Mouse (Mus musculus) cerebellum, adult 2 months (tissue): ENCODE measurements around the gene Zfp524. TPM values are rescaled to one million over a fixed set of nuclear protein-coding genes. Genes with fewer than 3 reads are reported as not detected.
"Not testable (repeated sequence)": the region's sequence is repeated elsewhere in the genome, so short reads cannot be mapped to it uniquely, and the experiment has no call there.

Experiments
- DNase-seq, 2 experiments: peaks; one replicate each; pipeline ENCODE4 v3.0.0; 2021
- H3K27ac ChIP-seq: fragments of 200-500 bp; 2 replicates; pipeline ENCODE4 v1.5.1; 2012; ENCODE audit warnings: low read length, control low read depth, inconsistent platforms; ENCODE audit not compliant: insufficient read depth
- H3K27me3 ChIP-seq: fragments of 200-500 bp; 2 replicates; pipeline ENCODE4 v1.6.1; 2012; ENCODE audit warnings: inconsistent platforms, mild to moderate bottlenecking, low read length, moderate library complexity; ENCODE audit not compliant: control insufficient read depth, insufficient read depth
- H3K4me1 ChIP-seq: fragments of 200-500 bp; 2 replicates; pipeline ENCODE4 v1.6.1; 2011; ENCODE audit warnings: low read length; ENCODE audit not compliant: control insufficient read depth, insufficient read depth
- H3K4me3 ChIP-seq: fragments of 200-500 bp; replicated peaks from 2 replicates; pipeline ENCODE3; 2011; ENCODE audit warnings: mild to moderate bottlenecking, low read depth, low read length, control low read depth; ENCODE audit not compliant: insufficient read depth
- CTCF ChIP-seq: fragments of 200-500 bp; IDR thresholded peaks from 2 replicates; pipeline ENCODE4 v1.5.1; 2011; ENCODE audit warnings: low read depth, mild to moderate bottlenecking, control low read depth, low read length, moderate library complexity, borderline replicate concordance; ENCODE audit not compliant: insufficient read depth
- POLR2A ChIP-seq: fragments of 200-500 bp; IDR thresholded peaks from 2 replicates; pipeline ENCODE4 v1.6.1; 2011; ENCODE audit warnings: low read length, control low read depth, borderline replicate concordance; ENCODE audit not compliant: insufficient read depth
- WGBS: fragments of 180-500 bp; shearing (Covaris S2); methylation state at CpG from one replicate; pipeline ENCODE4 v1.1.7; 2018; 5-methylcytosine and 5-hydroxymethylcytosine counted together
- polyA plus RNA-seq: library from polyadenylated mRNA; depleted of rRNA; stranded (reverse); fragments of >200 nt; gene quantifications from 2 replicates; pipeline ENCODE4 v1.2.3, GENCODE M21; 2012

Gene Zfp524
- polyA plus RNA-seq, 1 experiment = 14.9 TPM

- no peak for DNase-seq
- Histone ChIP-seq H3K27ac (no peak overlapping the region), H3K27me3 (no peaks in the 10 kb centered on the region), H3K4me3 (no peak overlapping the region), H3K4me1 (no peaks in the 10 kb centered on the region)
- WGBS = 93% methylated on average over 26 of the region's 26 CpGs
- TF ChIP-seq CTCF = no peak
- no peak for TF ChIP-seq POLR2A
Observed at GRCm38 (mm10) chr7:5008229-5008628, 6.0 kb upstream of the Zfp524 start.

- 87% methylated on average over 27 of the region's 27 CpGs for WGBS
Observed at GRCm38 (mm10) chr7:5012681-5013513, 1.3 kb upstream of the Zfp524 start.

GRCm38 (mm10) chr7:5015118-5016001 lies 1.1 kb downstream of the Zfp524 start, which contains the start of gene Gm44973:
TSS of gene Gm44973 (plus strand) at chr7:5015496.
- no peaks in the 10 kb centered on the region for H3K4me1 ChIP-seq
- peak within 1 kb of the TSS; percentile 93 for H3K4me3 ChIP-seq
- TF ChIP-seq CTCF (no peak), POLR2A (peak; percentile 52; the same call in 1 of the 2 replicates)
- WGBS = under 1% methylated on average over 73 of the region's 76 CpGs
- peak within 1 kb of the TSS; percentile 95 for H3K27ac ChIP-seq
- peak; percentile 92 for DNase-seq
- H3K27me3 ChIP-seq = no peaks in the 10 kb centered on the region

More at GRCm38 (mm10) chr7:5012681-5013513, 1.3 kb upstream of the Zfp524 start:
- Histone ChIP-seq H3K4me1 (no peaks in the 10 kb centered on the region), H3K27me3 (no peaks in the 10 kb centered on the region), H3K4me3 (no peak overlapping the region), H3K27ac (no peak overlapping the region)
- no peak for TF ChIP-seq POLR2A
- TF ChIP-seq CTCF = no peak
- DNase-seq = no peak

GRCm38 (mm10) chr7:5016057-5016456 lies 1.8 kb downstream of the Zfp524 start:
- no peaks in the 10 kb centered on the region for H3K27me3 ChIP-seq
- WGBS = 61% methylated on average over 3 of the region's 3 CpGs
- H3K27ac ChIP-seq = peak overlapping the region; percentile 39; the same call in 1 of the 2 replicates
- H3K4me3 ChIP-seq = peak overlapping the region; percentile 84
- H3K4me1 ChIP-seq = no peaks in the 10 kb centered on the region
- TF ChIP-seq CTCF (no peak), POLR2A (no peak)
- DNase-seq = no peak

GRCm38 (mm10) chr7:5016920-5017319 lies 2.7 kb downstream of the Zfp524 start:
- Histone ChIP-seq H3K27ac (no peak overlapping the region), H3K4me3 (no peak overlapping the region), H3K27me3 (no peaks in the 10 kb centered on the region), H3K4me1 (no peaks in the 10 kb centered on the region)
- 96% methylated on average over 2 of the region's 2 CpGs for WGBS
- DNase-seq = no peak
- TF ChIP-seq CTCF (no peak), POLR2A (no peak)

- no peak for DNase-seq
- Histone ChIP-seq H3K27ac (no peak overlapping the region), H3K27me3 (no peaks in the 10 kb centered on the region), H3K4me1 (no peaks in the 10 kb centered on the region), H3K4me3 (no peak overlapping the region)
- no peak for TF ChIP-seq POLR2A
- TF ChIP-seq CTCF = peak; percentile 14; the same call in 1 of the 2 replicates
- WGBS = 87% methylated on average over 16 of the region's 16 CpGs
Observed at GRCm38 (mm10) chr7:5017352-5017751, 3.1 kb downstream of the Zfp524 start.

- no peak overlapping the region for H3K4me3 ChIP-seq
Observed at GRCm38 (mm10) chr7:5017931-5018330, 3.7 kb downstream of the Zfp524 start.

GRCm38 (mm10) chr7:5019576-5019975 lies 5.4 kb downstream of the Zfp524 start:
- DNase-seq, H3K27me3 ChIP-seq, H3K4me1 ChIP-seq, H3K4me3 ChIP-seq, H3K27ac ChIP-seq: not testable (repeated sequence)
- WGBS = 24% methylated on average over 8 of the region's 8 CpGs

More at GRCm38 (mm10) chr7:5017931-5018330, 3.7 kb downstream of the Zfp524 start:
- Histone ChIP-seq H3K27ac (no peak overlapping the region), H3K4me1 (no peaks in the 10 kb centered on the region), H3K27me3 (no peaks in the 10 kb centered on the region)
- 98% methylated on average over 21 of the region's 21 CpGs for WGBS
- DNase-seq = no peak
- TF ChIP-seq CTCF (no peak), POLR2A (no peak)
